ENCODE assay signal across 8 mouse cellular contexts in the genomic region with DNA sequence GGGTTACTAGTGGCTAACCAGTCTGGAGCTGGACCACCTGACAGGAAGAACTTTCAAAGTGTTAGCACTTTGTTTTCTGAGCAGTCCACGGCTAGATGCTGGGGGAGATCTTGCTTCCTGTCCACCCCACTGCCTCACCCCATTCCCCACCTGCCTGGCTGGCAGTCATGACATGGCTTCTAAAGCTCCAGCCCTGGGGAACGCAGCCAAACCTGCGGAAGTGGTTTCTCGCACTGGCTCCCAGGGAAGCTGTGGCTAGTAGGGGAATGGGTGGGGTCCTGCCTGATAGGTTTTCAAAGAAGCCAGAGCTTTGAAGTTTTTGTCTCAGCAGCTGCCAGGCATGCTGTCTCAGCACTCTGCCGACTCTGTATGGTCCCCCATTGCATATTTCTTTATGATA.
DNase-seq lines count a peak whose midpoint lies in the region; ATAC-seq lines count a peak whose summit lies in the region.

No protein-coding gene starts in this region.

- ATAC-seq in cerebellum, adult (ENCODE audit: insufficient number of reproducible peaks, low FRiP score, low TSS enrichment), result no peak
- peak; percentile 76 for ATAC-seq in activated CD4-positive, CD25-positive, alpha-beta regulatory T cell, adult 4 months
- ATAC-seq in liver, embryonic 12.5 days, result no peak
- peak; percentile 22; the same call in 1 of the 2 replicates for ATAC-seq in stomach, embryonic 15.5 days (ENCODE audit: insufficient read depth, low FRiP score, low read depth)

- peak; percentile 45 for DNase-seq in cerebellum, adult 11 months
- DNase-seq in MN1 (ENCODE audit: low spot score), result no peak
- no peak for DNase-seq in right cerebral cortex, postnatal 10 days (ENCODE audit: low spot score in 2 of 2)
- DNase-seq in yolk sac, embryonic 10.5 days (ENCODE audit: low spot score), result no peak

- H3K9ac ChIP-seq in liver, embryonic 12.5 days, result peak overlapping the region; percentile 6; the same call in 1 of the 2 replicates
- no peak overlapping the region for H3K9ac ChIP-seq in stomach, embryonic 15.5 days

- H3K9me3 ChIP-seq in liver, embryonic 12.5 days (replicated peaks), result no peaks in the 10 kb centered on the region
- H3K9me3 ChIP-seq in stomach, embryonic 15.5 days, result no peaks in the 10 kb centered on the region

- H3K27ac ChIP-seq in liver, embryonic 12.5 days, result no peak overlapping the region
- no peak overlapping the region for H3K27ac ChIP-seq in stomach, embryonic 15.5 days

- no peak overlapping the region for H3K4me3 ChIP-seq in liver, embryonic 12.5 days
- no peak overlapping the region for H3K4me3 ChIP-seq in stomach, embryonic 15.5 days (replicated peaks)

- 0 out of 2 replicates have a peak overlapping the region, but pooled peaks have one; percentile 16 for H3K4me2 ChIP-seq in liver, embryonic 12.5 days
- H3K4me2 ChIP-seq in stomach, embryonic 15.5 days, result no peak overlapping the region

- H3K4me1 ChIP-seq in liver, embryonic 12.5 days, result peaks cover 16% of the 10 kb centered on the region
- H3K4me1 ChIP-seq in stomach, embryonic 15.5 days, result peaks cover 12% of the 10 kb centered on the region

- 24% methylated on average over 5 of the region's 5 CpGs for WGBS in liver, embryonic 12.5 days (ENCODE audit: insufficient replicate concordance)
- 41% methylated on average over 5 of the region's 5 CpGs for WGBS in stomach, embryonic 15.5 days

- H3K36me3 ChIP-seq in liver, embryonic 12.5 days, result no peaks in the 10 kb centered on the region
- H3K36me3 ChIP-seq in stomach, embryonic 15.5 days, result no peaks in the 10 kb centered on the region

- H3K27me3 ChIP-seq in liver, embryonic 12.5 days (replicated peaks), result no peaks in the 10 kb centered on the region
- H3K27me3 ChIP-seq in stomach, embryonic 15.5 days (replicated peaks), result no peaks in the 10 kb centered on the region

Comparison
In these comparisons a context has a peak if more than half of its experiments do, and no peak if none do; other contexts are left out.
1. ATAC-seq: peak in activated CD4-positive, CD25-positive, alpha-beta regulatory T cell, adult 4 months (single experiment) and stomach, embryonic 15.5 days (single experiment); none in cerebellum, adult (single experiment) and liver, embryonic 12.5 days (single experiment).